ENCODE assay signal across 7 mouse cellular contexts in the genomic region with DNA sequence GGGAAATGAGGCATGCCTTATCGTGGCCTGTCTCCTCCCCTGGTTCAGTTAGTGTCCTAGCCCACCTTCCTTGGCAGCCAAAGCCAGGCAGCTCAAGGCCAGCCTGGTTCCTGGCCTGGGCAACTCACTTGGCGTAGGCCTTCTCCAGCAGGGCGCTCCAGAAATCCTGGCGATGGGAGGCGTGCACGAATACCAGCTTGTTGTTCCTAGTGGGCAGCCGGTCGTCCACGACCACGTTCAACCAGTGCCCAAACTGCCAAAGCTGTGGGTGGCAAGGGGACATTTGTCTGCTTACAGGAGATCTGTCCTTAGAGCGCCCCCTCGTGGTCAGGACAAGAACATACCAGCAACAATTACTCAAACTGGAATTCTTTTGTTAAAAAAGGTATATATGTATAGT. TPM values are rescaled to one million over a fixed set of nuclear protein-coding genes. Genes with fewer than 3 reads are reported as not detected.
DNase-seq lines count a peak whose midpoint lies in the region; TF ChIP-seq lines count a peak whose summit lies in the region.

No protein-coding gene starts in this region.

- H3K27me3 ChIP-seq in E14TG2a.4 (ENCODE audit: insufficient read depth, low read length) = 0 out of 2 replicates have a peak, but pooled peaks cover 3% of the 10 kb centered on the region

- peak; percentile 86 for DNase-seq in ZHBTc4 (ENCODE audit: low read depth, low spot score)
- DNase-seq in embryo, embryonic 10 days (ENCODE audit: low spot score) = peak; percentile 82
- DNase-seq in gastrocnemius, postnatal 36 days = peak; percentile 43 to 59
- peak; percentile 43 for DNase-seq in layer of hippocampus, adult 9-10 months (ENCODE audit: low spot score)
- DNase-seq in lung, postnatal 4 days = peak; percentile 64 to 82
- peak; percentile 51 for DNase-seq in spleen, adult 12 weeks (ENCODE audit: low spot score)

- H3K4me3 ChIP-seq in E14TG2a.4 (replicated peaks; ENCODE audit: low read length) = peak overlapping the region; percentile 69

- peak; percentile 77 for TF ChIP-seq CTCF in E14TG2a.4 (conservative IDR thresholded peaks at IDR 0.05; ENCODE audit: low read length)

- H3K4me1 ChIP-seq in E14TG2a.4 (replicated peaks; ENCODE audit: low read depth, low read length) = peaks cover 23% of the 10 kb centered on the region

- no peaks in the 10 kb centered on the region for H3K36me3 ChIP-seq in E14TG2a.4 (ENCODE audit: insufficient read depth, low read length)

- peaks cover 2% of the 10 kb centered on the region; the same call in 1 of the 2 replicates for H3K9me3 ChIP-seq in E14TG2a.4 (ENCODE audit: low read length)

- intact Hi-C loops in gastrocnemius, postnatal 36 days (cut with DNase I) = loop anchor here (2.0 to 5.0 kb wide), 2 partner anchors 60 to 125 kb away; no protein-coding TSS in a partner anchor

RNA-seq across cellular contexts. Expression of a gene that starts 16.4 kb away (rescaled TPM):
- under 1 TPM; 0.10 to 0.27 TPM for total RNA-seq in gastrocnemius, postnatal 36 days (2021)

RNA-seq across cellular contexts. Expression of a gene that starts 40.8 kb away (rescaled TPM):
- 1 to 10 TPM in 1 of 2 experiments, under 1 TPM in 1; 0.33 to 1.2 TPM for total RNA-seq in gastrocnemius, postnatal 36 days (2021)

RNA-seq across cellular contexts. Expression of a gene that starts 43.3 kb away (rescaled TPM):
- 10 to 100 TPM; 30.3 to 35.8 TPM for total RNA-seq in gastrocnemius, postnatal 36 days (2021)

RNA-seq across cellular contexts. Expression of a gene that starts 43.4 kb away (rescaled TPM):
- 100 to 1,000 TPM; 103 to 107 TPM for total RNA-seq in gastrocnemius, postnatal 36 days (2021)

RNA-seq across cellular contexts. Expression of a gene that starts 44.0 kb away (rescaled TPM):
- total RNA-seq in gastrocnemius, postnatal 36 days (2021) = 10 to 100 TPM; 67.8 to 70.0 TPM

Comparison
In these comparisons a context has a peak if more than half of its experiments do, and no peak if none do; other contexts are left out.
1. Peak in every context shown above with its lines: DNase-seq and H3K4me3 ChIP-seq.